Mouse (Mus musculus) liver, adult 2 months (tissue): ENCODE data around the gene Zdhhc14. TPM values are rescaled to one million over a fixed set of nuclear protein-coding genes. Genes with fewer than 3 reads are reported as not detected.
A peak's percentile ranks its signal among the peaks of the same experiment; 100 is the strongest.

Source experiments
- DNase-seq: peaks from one replicate; pipeline ENCODE4 v3.0.0-alpha.2; 2011; ENCODE audit warnings: low read depth, low spot score; ENCODE audit errors: extremely low read depth
- H3K27ac ChIP-seq: fragments of 200-500 bp; replicated peaks from 2 replicates; pipeline ENCODE4 v1.5.1; 2012; ENCODE audit warnings: low read depth, mild to moderate bottlenecking, control low read depth, inconsistent platforms, low read length; ENCODE audit not compliant: insufficient read depth
- H3K27me3 ChIP-seq: fragments of 200-500 bp; 2 replicates; pipeline ENCODE4 v1.6.1; 2012; ENCODE audit warnings: mild to moderate bottlenecking, moderate library complexity, low read length, inconsistent platforms; ENCODE audit not compliant: control insufficient read depth, insufficient read depth
- H3K36me3 ChIP-seq: fragments of 200-500 bp; 2 replicates; pipeline ENCODE4 v1.6.1; 2012; ENCODE audit warnings: low read length, inconsistent platforms; ENCODE audit not compliant: control insufficient read depth, insufficient read depth
- H3K4me1 ChIP-seq: fragments of 200-500 bp; 2 replicates; pipeline ENCODE4 v1.6.1; 2011; ENCODE audit warnings: low read length; ENCODE audit not compliant: control insufficient read depth, insufficient read depth
- H3K4me3 ChIP-seq: fragments of 200-500 bp; 2 replicates; pipeline ENCODE4 v1.5.1; 2011; ENCODE audit warnings: low read depth, mild to moderate bottlenecking, control low read depth, low read length, moderate library complexity; ENCODE audit not compliant: insufficient read depth
- H3K79me2 ChIP-seq: fragments of 200-500 bp; 2 replicates; pipeline ENCODE4 v1.6.1; 2012; ENCODE audit warnings: inconsistent platforms, mild to moderate bottlenecking, low read length, moderate library complexity; ENCODE audit not compliant: control insufficient read depth, insufficient read depth
- H3K9ac ChIP-seq: fragments of 200-500 bp; 2 replicates; pipeline ENCODE4 v1.6.1; 2012; ENCODE audit warnings: low read depth, mild to moderate bottlenecking, control low read depth, inconsistent platforms, low read length
- CTCF ChIP-seq: fragments of 200-500 bp; IDR thresholded peaks from 2 replicates; pipeline ENCODE4 v1.5.1; 2011; ENCODE audit warnings: low read depth, low read length, control low read depth
- POLR2A ChIP-seq: fragments of 200-500 bp; IDR thresholded peaks from 2 replicates; pipeline ENCODE4 v1.6.1; 2011; ENCODE audit warnings: low read length, control low read depth; ENCODE audit not compliant: insufficient read depth; ENCODE audit errors: extremely low read depth
- WGBS: fragments of 180-500 bp; shearing (Covaris S2); methylation state at CpG from one replicate; pipeline ENCODE4 v1.1.7; 2018; 5-methylcytosine and 5-hydroxymethylcytosine counted together
- polyA plus RNA-seq: library from polyadenylated mRNA; depleted of rRNA; stranded (reverse); fragments of >200 nt; gene quantifications from 2 replicates; pipeline ENCODE4 v1.2.3, GENCODE M21; 2012
- total RNA-seq: library from RNA; depleted of rRNA; stranded (reverse); fragments of >200 nt; gene quantifications from 2 replicates; pipeline ENCODE4 v1.2.3, GENCODE M21; 2014

Gene Zdhhc14
- total and polyA plus RNA-seq, 2 experiments, result 0.99 to 1.1 TPM

DNA sequence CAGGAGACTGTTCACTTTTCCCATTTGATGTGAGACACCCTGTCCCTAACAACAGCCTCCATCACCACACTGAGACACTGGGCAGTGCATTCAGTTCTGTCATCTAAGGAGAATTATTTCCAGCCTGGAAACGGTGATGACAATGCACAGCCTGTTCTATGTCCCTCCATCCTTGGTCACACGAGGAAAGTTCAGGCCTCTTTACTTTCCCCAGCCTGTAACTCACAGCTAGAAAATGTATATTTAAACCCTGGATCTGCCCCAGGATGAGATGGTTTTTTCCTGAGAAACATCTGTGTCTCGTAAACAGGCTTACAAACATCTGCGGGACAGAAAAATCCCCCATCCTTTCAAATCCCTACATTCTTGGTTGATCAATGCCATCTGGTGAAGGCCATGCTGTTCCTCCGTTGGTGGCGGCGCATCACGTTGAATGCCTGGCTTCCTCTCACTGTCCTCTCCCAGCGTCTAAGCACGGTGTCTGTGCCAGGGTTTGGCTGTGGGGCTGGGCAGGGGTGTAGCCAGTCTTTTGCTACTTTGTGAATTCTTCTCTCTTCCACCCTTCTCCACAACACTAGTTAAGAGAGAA is 231.3 kb downstream of the Zdhhc14 start:
- 81% methylated on average over 10 of the region's 10 CpGs for WGBS
- DNase-seq, result no peak
- H3K27ac ChIP-seq, result no peak overlapping the region
- no peaks in the 10 kb centered on the region for H3K79me2 ChIP-seq
- H3K4me3 ChIP-seq, result no peak overlapping the region
- no peak for TF ChIP-seq CTCF
- H3K36me3 ChIP-seq, result no peaks in the 10 kb centered on the region
- no peaks in the 10 kb centered on the region for H3K27me3 ChIP-seq
- no peaks in the 10 kb centered on the region for H3K4me1 ChIP-seq
- no peak overlapping the region for H3K9ac ChIP-seq

- no peak overlapping the region for H3K27ac ChIP-seq
- no peaks in the 10 kb centered on the region for H3K4me1 ChIP-seq
- H3K27me3 ChIP-seq, result no peaks in the 10 kb centered on the region
- H3K9ac ChIP-seq, result no peak overlapping the region
- no peak overlapping the region for H3K4me3 ChIP-seq
- no peaks in the 10 kb centered on the region for H3K79me2 ChIP-seq
- TF ChIP-seq CTCF (no peak), POLR2A (no peak)
- no peak for DNase-seq
- no peaks in the 10 kb centered on the region; the same call in 1 of the 2 replicates for H3K36me3 ChIP-seq
- 55% methylated on average over 4 of the region's 4 CpGs for WGBS
Measured at GRCm38 (mm10) chr17:5729587-5730125, 237.3 kb downstream of the Zdhhc14 start.

GRCm38 (mm10) chr17:5730538-5730937 is 238.2 kb downstream of the Zdhhc14 start:
- H3K79me2 ChIP-seq, result no peaks in the 10 kb centered on the region
- H3K9ac ChIP-seq, result no peak overlapping the region
- H3K27me3 ChIP-seq, result no peaks in the 10 kb centered on the region
- no peak overlapping the region for H3K27ac ChIP-seq
- H3K4me3 ChIP-seq, result no peak overlapping the region
- DNase-seq, result peak; percentile 37
- no peaks in the 10 kb centered on the region; the same call in 1 of the 2 replicates for H3K36me3 ChIP-seq
- no peaks in the 10 kb centered on the region for H3K4me1 ChIP-seq
- TF ChIP-seq POLR2A, result no peak
- TF ChIP-seq CTCF, result no peak
- 87% methylated on average over 5 of the region's 5 CpGs for WGBS

GRCm38 (mm10) chr17:5733400-5733799 is 241.0 kb downstream of the Zdhhc14 start:
- Histone ChIP-seq H3K36me3 (no peaks in the 10 kb centered on the region; the same call in 1 of the 2 replicates), H3K79me2 (no peaks in the 10 kb centered on the region), H3K27me3 (no peaks in the 10 kb centered on the region), H3K4me3 (no peak overlapping the region), H3K27ac (no peak overlapping the region), H3K9ac (no peak overlapping the region), H3K4me1 (no peaks in the 10 kb centered on the region)
- 31% methylated on average over 7 of the region's 7 CpGs for WGBS
- peak; percentile 18 for DNase-seq
- TF ChIP-seq CTCF (peak; percentile 65), POLR2A (no peak)

DNA sequence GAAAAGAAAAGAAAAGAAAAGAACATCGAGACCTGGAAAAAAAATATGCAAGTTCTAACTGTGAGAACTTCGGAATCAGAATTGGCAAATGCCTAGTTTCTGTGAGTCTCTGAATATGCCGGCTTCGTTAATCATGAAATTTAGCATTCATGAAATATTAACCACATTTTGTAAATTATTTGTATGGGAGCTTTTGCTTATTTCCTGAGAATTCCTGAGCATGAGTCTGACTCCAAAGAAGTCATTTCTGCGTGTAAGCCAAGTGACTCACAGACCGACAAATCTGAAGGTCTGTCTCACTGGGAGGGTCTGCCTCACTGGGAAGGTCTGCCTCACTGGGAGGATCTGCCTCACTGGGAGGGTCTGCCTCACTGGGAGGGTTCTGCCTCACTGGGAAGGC is 248.7 kb downstream of the Zdhhc14 start:
- no peak for DNase-seq
- no peak overlapping the region for H3K27ac ChIP-seq
- 97% methylated on average over 6 of the region's 6 CpGs for WGBS

DNA sequence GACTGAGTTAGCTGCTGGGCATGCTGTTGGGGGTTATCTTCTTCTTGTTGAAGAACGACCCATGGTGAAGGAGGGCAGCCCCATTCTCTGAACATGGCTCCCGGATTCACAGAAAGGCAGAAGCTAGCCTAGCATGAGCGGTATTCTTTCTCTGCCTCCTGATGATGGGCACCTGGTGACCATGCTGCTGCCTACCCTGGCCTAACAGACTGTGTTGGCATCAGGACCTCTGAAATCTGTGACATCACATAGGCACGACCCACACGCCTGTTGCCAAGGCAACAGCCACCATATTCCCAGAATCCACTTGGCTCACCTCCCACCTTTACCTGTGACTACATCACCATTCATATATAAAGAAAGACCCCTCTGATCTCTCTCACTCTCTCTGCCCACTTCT is 251.7 kb downstream of the Zdhhc14 start:
- Histone ChIP-seq H3K27ac (no peak overlapping the region), H3K4me1 (peaks cover 3% of the 10 kb centered on the region; the same call in 1 of the 2 replicates), H3K27me3 (no peaks in the 10 kb centered on the region), H3K4me3 (no peak overlapping the region), H3K36me3 (no peaks in the 10 kb centered on the region), H3K79me2 (no peaks in the 10 kb centered on the region), H3K9ac (no peak overlapping the region)
- no peak for TF ChIP-seq POLR2A
- no peak for TF ChIP-seq CTCF
- no peak for DNase-seq
- 91% methylated on average over 5 of the region's 5 CpGs for WGBS

More for the DNA sequence above, 248.7 kb downstream of the Zdhhc14 start:
- no peaks in the 10 kb centered on the region for H3K27me3 ChIP-seq
- no peak overlapping the region for H3K4me3 ChIP-seq
- no peak overlapping the region for H3K9ac ChIP-seq
- no peak for TF ChIP-seq CTCF
- no peak for TF ChIP-seq POLR2A
- no peaks in the 10 kb centered on the region for H3K4me1 ChIP-seq
- H3K79me2 ChIP-seq, result no peaks in the 10 kb centered on the region
- no peaks in the 10 kb centered on the region for H3K36me3 ChIP-seq
